ENCODE assay signal across 12 mouse cellular contexts in the genomic region with DNA sequence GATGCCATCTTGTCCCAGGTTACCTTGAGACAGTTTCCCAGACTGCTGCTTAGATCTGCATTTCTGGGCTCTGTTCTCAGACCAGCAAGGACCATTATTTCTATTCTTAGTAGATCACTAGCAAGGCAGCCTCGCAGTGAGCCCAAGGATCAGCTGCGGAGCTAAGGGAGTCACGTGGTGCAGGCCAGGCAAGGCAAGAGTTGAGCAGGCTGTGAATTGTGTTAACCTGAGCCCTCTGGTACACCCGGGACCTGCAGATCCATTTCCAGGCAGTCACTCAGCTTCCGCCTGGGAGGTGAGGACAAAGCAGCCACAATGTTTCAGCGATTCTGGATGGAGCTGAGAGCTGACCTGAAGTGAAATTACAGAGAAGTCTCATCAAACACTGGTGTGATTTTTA.
A peak's percentile ranks its signal among the peaks of the same experiment; 100 is the strongest.
DNase-seq lines count a peak whose midpoint lies in the region; ATAC-seq and TF ChIP-seq lines count a peak whose summit lies in the region.
"Had no signal": no experiment of that assay in that cellular context is flagged by ENCODE, and none has a peak within 500 bp of the region (broad histone marks: within the 10 kb centered on the region; RNA-seq: fewer than 3 reads in every experiment).

No protein-coding gene starts in this region.

- DNase-seq in hindbrain, embryonic 10.5 days (ENCODE audit: low spot score), result peak; percentile 24
- no peak for DNase-seq in hindbrain, postnatal 0 days (ENCODE audit: low spot score)
- peak; percentile 60 for DNase-seq in embryo, embryonic 10 days (ENCODE audit: low spot score)
- DNase-seq in neural tube, embryonic 10.5 days (ENCODE audit: extremely low spot score, low spot score), result peak; percentile 23
- no peak for DNase-seq in c-Kit-positive CD71-positive TER-119-positive erythroid progenitor cells, embryonic 14.5 days (ENCODE audit: low spot score)
- no peak for DNase-seq in thymus, postnatal 25 days
- DNase-seq in liver, postnatal 0 days, result no peak
- DNase-seq: cerebellum, adult 11-12 months; layer of hippocampus, adult 9-11 months; right cerebral cortex, postnatal 4 days had no signal

- 28% methylated on average over 6 of the region's 6 CpGs for WGBS in hindbrain, embryonic 10.5 days
- 28% methylated on average over 6 of the region's 6 CpGs for WGBS in hindbrain, postnatal 0 days
- WGBS in hindbrain, embryonic 12.5 days, result 26% methylated on average over 6 of the region's 6 CpGs
- WGBS in liver, postnatal 0 days (ENCODE audit: insufficient replicate concordance), result 45% methylated on average over 6 of the region's 6 CpGs

- no peak overlapping the region for H3K4me2 ChIP-seq in hindbrain, postnatal 0 days (ENCODE audit: low read depth, low read length)
- no peak overlapping the region for H3K4me2 ChIP-seq in hindbrain, embryonic 12.5 days (replicated peaks)
- H3K4me2 ChIP-seq in liver, postnatal 0 days (ENCODE audit: low read depth, low read length), result no peak overlapping the region

- no peak for TF ChIP-seq CTCF in hindbrain, postnatal 0 days (IDR thresholded peaks at IDR 0.05; ENCODE audit: low read depth)
- TF ChIP-seq CTCF in liver, postnatal 0 days (IDR thresholded peaks at IDR 0.05; ENCODE audit: low read depth), result no peak

- no peaks in the 10 kb centered on the region for H3K27me3 ChIP-seq in hindbrain, embryonic 10.5 days (ENCODE audit: insufficient read depth, poor library complexity, severe bottlenecking)
- H3K27me3 ChIP-seq in hindbrain, postnatal 0 days (ENCODE audit: insufficient read depth, low read length), result no peaks in the 10 kb centered on the region
- H3K27me3 ChIP-seq in hindbrain, embryonic 12.5 days, result no peaks in the 10 kb centered on the region
- no peaks in the 10 kb centered on the region for H3K27me3 ChIP-seq in liver, postnatal 0 days (ENCODE audit: insufficient read depth, low read length)

- 0 out of 2 replicates have a peak overlapping the region, but pooled peaks have one; percentile 23 for H3K27ac ChIP-seq in hindbrain, embryonic 10.5 days
- no peak overlapping the region for H3K27ac ChIP-seq in hindbrain, postnatal 0 days
- H3K27ac ChIP-seq in hindbrain, embryonic 12.5 days, result peak overlapping the region; percentile 40
- no peak overlapping the region for H3K27ac ChIP-seq in liver, postnatal 0 days (ENCODE audit: low read depth)

- no peak overlapping the region for H3K9ac ChIP-seq in hindbrain, postnatal 0 days (replicated peaks; ENCODE audit: low read length)
- no peak overlapping the region for H3K9ac ChIP-seq in hindbrain, embryonic 12.5 days
- H3K9ac ChIP-seq in liver, postnatal 0 days (replicated peaks), result no peak overlapping the region

- H3K36me3 ChIP-seq in hindbrain, embryonic 10.5 days, result peaks cover 3% of the 10 kb centered on the region; the same call in 1 of the 2 replicates
- no peaks in the 10 kb centered on the region for H3K36me3 ChIP-seq in hindbrain, postnatal 0 days (ENCODE audit: insufficient read depth, low read length)
- H3K36me3 ChIP-seq in hindbrain, embryonic 12.5 days, result no peaks in the 10 kb centered on the region
- H3K36me3 ChIP-seq in liver, postnatal 0 days (replicated peaks; ENCODE audit: insufficient read depth, low read length), result no peaks in the 10 kb centered on the region

- H3K9me3 ChIP-seq in hindbrain, embryonic 10.5 days, result no peaks in the 10 kb centered on the region
- no peaks in the 10 kb centered on the region for H3K9me3 ChIP-seq in hindbrain, postnatal 0 days (ENCODE audit: low read length)
- H3K9me3 ChIP-seq in hindbrain, embryonic 12.5 days (replicated peaks), result no peaks in the 10 kb centered on the region
- no peaks in the 10 kb centered on the region for H3K9me3 ChIP-seq in liver, postnatal 0 days (ENCODE audit: low read length)

- no peak overlapping the region for H3K4me3 ChIP-seq in hindbrain, embryonic 10.5 days
- no peak overlapping the region for H3K4me3 ChIP-seq in hindbrain, postnatal 0 days (ENCODE audit: low read length)
- no peak overlapping the region for H3K4me3 ChIP-seq in hindbrain, embryonic 12.5 days
- H3K4me3 ChIP-seq in liver, postnatal 0 days (ENCODE audit: low read depth, low read length), result no peak overlapping the region

- peaks cover 9% of the 10 kb centered on the region; the same call in 1 of the 2 replicates for H3K4me1 ChIP-seq in hindbrain, embryonic 10.5 days (replicated peaks)
- H3K4me1 ChIP-seq in hindbrain, postnatal 0 days (ENCODE audit: insufficient read depth, low read length), result no peaks in the 10 kb centered on the region
- peaks cover 10% of the 10 kb centered on the region; the same call in 1 of the 2 replicates for H3K4me1 ChIP-seq in hindbrain, embryonic 12.5 days
- H3K4me1 ChIP-seq in liver, postnatal 0 days (ENCODE audit: insufficient read depth), result no peaks in the 10 kb centered on the region

- TF ChIP-seq EP300 in liver, postnatal 0 days (IDR thresholded peaks at IDR 0.05; ENCODE audit: low read depth), result no peak

- ATAC-seq in hindbrain, postnatal 0 days, result no peak
- peak; percentile 74 for ATAC-seq in hindbrain, embryonic 12.5 days (ENCODE audit: low FRiP score)
- no peak for ATAC-seq in liver, postnatal 0 days
- ATAC-seq: CD4-positive, CD25-positive, alpha-beta regulatory T cell, adult 4 months had no signal

Comparison
In these comparisons a context has a peak if more than half of its experiments do, and no peak if none do; other contexts are left out.
1. DNase-seq: peak in hindbrain, embryonic 10.5 days (single experiment), embryo, embryonic 10 days (single experiment) and neural tube, embryonic 10.5 days (single experiment); none in hindbrain, postnatal 0 days (single experiment), c-Kit-positive CD71-positive TER-119-positive erythroid progenitor cells, embryonic 14.5 days (single experiment), thymus, postnatal 25 days (single experiment) and liver, postnatal 0 days (single experiment).
2. H3K27ac ChIP-seq: peak in hindbrain, embryonic 10.5 days (single experiment) and hindbrain, embryonic 12.5 days (single experiment); none in hindbrain, postnatal 0 days (single experiment) and liver, postnatal 0 days (single experiment).